Mouse (Mus musculus): Measurements from ENCODE around the gene Gabbr2. TPM values are rescaled to one million over a fixed set of nuclear protein-coding genes. Genes with fewer than 3 reads are reported as not detected.
A peak's percentile ranks its signal among the peaks of the same experiment; 100 is the strongest.

Gene Gabbr2
- polyA plus RNA-seq, 1 experiment from 2014 or later, result 0.54 TPM

DNA sequence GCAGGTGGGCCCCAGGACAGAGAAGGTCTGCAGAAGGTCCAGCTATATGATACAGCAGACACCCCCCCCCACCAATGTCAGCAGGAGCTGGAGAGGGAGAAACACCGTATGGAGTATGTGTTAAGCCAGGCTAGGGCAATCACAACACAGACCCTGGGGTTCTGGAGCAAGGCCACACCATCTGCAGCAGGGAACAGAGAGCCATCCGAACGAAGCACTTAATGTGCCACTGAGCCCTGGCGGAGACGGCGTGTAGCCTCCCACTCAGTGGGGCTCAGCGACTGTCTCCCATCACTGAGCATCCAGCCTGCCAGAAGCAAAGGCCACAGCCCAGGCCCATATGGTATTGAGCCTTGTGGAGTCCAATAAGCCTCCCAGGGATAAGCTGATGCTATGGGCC, 33.7 kb downstream of the Gabbr2 start:
- no peak overlapping the region for H3K9ac ChIP-seq (ENCODE audit: low read depth, low read length)
- no peak for ATAC-seq (ENCODE audit: low FRiP score)

DNA sequence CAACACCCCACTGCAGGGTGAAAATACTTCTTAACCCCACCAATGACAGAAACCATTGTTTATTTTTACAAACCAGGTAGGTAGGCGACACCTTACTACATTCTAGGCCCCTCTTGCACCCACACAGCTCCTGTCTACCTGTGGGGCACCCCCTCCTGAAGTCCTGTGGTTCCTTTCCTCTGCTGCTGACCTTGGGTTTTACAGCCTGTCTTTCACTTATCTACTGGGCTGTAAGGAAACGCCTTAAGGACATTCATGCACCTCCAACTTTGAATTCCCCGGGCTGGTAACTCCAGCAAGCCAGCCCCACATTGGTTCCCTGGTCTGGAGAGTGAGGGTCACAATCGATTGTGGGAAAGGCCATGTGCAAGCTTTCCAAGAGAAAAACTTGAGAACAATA, 34.7 kb downstream of the Gabbr2 start:
- no peak for ATAC-seq (ENCODE audit: low FRiP score)
- 76% methylated on average over 4 of the region's 4 CpGs for WGBS
- H3K4me2 ChIP-seq (replicated peaks; ENCODE audit: low read depth, low read length), result no peak overlapping the region

More for the DNA sequence above, 33.7 kb downstream of the Gabbr2 start:
- H3K27me3 ChIP-seq (ENCODE audit: control insufficient read depth, insufficient read depth, low read length), result no peaks in the 10 kb centered on the region
- DNase-seq (ENCODE audit: low spot score), result no peak
- H3K4me1 ChIP-seq (replicated peaks; ENCODE audit: control insufficient read depth, insufficient read depth, low read length), result no peaks in the 10 kb centered on the region
- H3K27ac ChIP-seq (ENCODE audit: low read depth, low read length), result no peak overlapping the region
- H3K9me3 ChIP-seq (ENCODE audit: control insufficient read depth, low read length), result no peaks in the 10 kb centered on the region
- no peak overlapping the region for H3K4me3 ChIP-seq (ENCODE audit: low read depth, low read length)
- H3K4me2 ChIP-seq (replicated peaks; ENCODE audit: low read depth, low read length), result no peak overlapping the region
- no peaks in the 10 kb centered on the region for H3K36me3 ChIP-seq (ENCODE audit: control insufficient read depth, insufficient read depth, low read length)
- WGBS, result 86% methylated on average over 7 of the region's 7 CpGs

DNA sequence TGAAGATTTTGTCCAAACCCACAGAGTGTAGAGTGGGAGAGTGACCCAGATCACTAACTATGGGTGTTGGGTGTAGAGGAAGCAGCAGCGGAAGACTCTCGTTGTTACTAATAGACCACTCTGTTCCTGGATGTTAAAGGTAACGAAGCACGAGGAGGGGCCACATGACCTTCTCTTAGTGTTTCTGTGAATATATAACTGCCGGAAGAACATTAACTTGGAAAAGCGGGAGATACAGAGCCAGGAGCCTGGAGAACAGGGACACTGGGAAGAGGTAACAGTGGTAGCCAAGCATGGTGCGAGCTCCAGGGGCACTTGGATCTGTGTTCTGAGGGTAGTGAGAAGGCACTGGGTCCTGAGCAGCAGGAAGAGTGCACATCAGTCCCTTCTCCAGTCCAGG, 38.7 kb downstream of the Gabbr2 start:
- WGBS, result 89% methylated on average over 7 of the region's 7 CpGs

More for the DNA sequence above, 34.7 kb downstream of the Gabbr2 start:
- no peak overlapping the region for H3K27ac ChIP-seq (ENCODE audit: low read depth, low read length)
- H3K4me1 ChIP-seq (replicated peaks; ENCODE audit: control insufficient read depth, insufficient read depth, low read length), result no peaks in the 10 kb centered on the region
- no peaks in the 10 kb centered on the region for H3K27me3 ChIP-seq (ENCODE audit: control insufficient read depth, insufficient read depth, low read length)
- no peak for DNase-seq (ENCODE audit: low spot score)
- H3K4me3 ChIP-seq (ENCODE audit: low read depth, low read length), result no peak overlapping the region
- no peak overlapping the region for H3K9ac ChIP-seq (ENCODE audit: low read depth, low read length)
- no peaks in the 10 kb centered on the region for H3K9me3 ChIP-seq (ENCODE audit: control insufficient read depth, low read length)
- H3K36me3 ChIP-seq (ENCODE audit: control insufficient read depth, insufficient read depth, low read length), result no peaks in the 10 kb centered on the region

DNA sequence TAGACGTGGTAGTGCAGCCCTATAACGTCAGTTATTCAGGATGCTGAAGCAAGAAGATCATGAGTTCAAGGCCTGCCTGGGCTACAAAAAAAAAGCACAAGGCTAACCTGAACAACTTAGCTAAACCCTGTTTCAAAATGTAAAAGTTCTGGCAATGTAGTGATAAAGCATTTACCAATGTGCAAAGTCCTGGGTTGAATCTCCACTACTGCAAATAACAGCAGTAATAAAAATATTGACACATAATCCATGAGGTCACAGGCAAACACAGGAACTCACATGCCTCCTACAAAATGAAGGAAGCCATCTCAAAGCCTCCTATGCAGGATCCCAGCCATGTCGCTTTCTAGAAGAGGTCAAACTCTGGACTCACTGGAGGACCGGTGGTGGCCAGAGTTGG, 39.1 kb downstream of the Gabbr2 start:
- no peak for ATAC-seq (ENCODE audit: low FRiP score)
- 88% methylated on average over 4 of the region's 4 CpGs for WGBS
- H3K4me3 ChIP-seq (ENCODE audit: low read depth, low read length), result no peak overlapping the region

More for the DNA sequence above, 38.7 kb downstream of the Gabbr2 start:
- Histone ChIP-seq H3K27me3 (ENCODE audit: control insufficient read depth, insufficient read depth, low read length) (no peaks in the 10 kb centered on the region), H3K27ac (ENCODE audit: low read depth, low read length) (no peak overlapping the region), H3K4me3 (ENCODE audit: low read depth, low read length) (no peak overlapping the region), H3K4me2 (replicated peaks; ENCODE audit: low read depth, low read length) (no peak overlapping the region), H3K9ac (ENCODE audit: low read depth, low read length) (no peak overlapping the region), H3K4me1 (replicated peaks; ENCODE audit: control insufficient read depth, insufficient read depth, low read length) (no peaks in the 10 kb centered on the region), H3K9me3 (ENCODE audit: control insufficient read depth, low read length) (no peaks in the 10 kb centered on the region), H3K36me3 (ENCODE audit: control insufficient read depth, insufficient read depth, low read length) (no peaks in the 10 kb centered on the region)
- no peak for ATAC-seq (ENCODE audit: low FRiP score)
- no peak for DNase-seq (ENCODE audit: low spot score)

DNA sequence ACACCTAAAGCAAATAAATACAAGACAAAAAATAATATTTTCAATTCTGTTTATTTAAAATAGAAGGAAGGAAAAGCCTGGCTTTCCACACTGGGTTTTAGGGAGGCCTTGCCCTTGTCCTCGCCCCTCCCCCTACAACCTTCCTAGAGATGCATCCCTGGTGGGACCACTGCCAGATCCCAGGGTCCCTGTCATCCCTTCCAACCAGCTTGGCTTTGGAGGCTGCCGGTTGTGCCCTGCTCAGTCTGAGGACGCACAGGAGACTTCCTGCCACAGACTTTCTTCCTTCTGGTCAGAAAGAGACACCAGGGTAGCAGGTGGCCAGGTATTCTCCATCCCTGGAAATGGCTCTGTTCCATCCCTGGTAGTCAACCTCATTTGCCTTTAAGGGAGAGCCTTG, 57.4 kb downstream of the Gabbr2 start:
- Histone ChIP-seq H3K4me1 (replicated peaks; ENCODE audit: control insufficient read depth, insufficient read depth, low read length) (no peaks in the 10 kb centered on the region), H3K9ac (ENCODE audit: low read depth, low read length) (no peak overlapping the region), H3K27me3 (ENCODE audit: control insufficient read depth, insufficient read depth, low read length) (no peaks in the 10 kb centered on the region), H3K9me3 (ENCODE audit: control insufficient read depth, low read length) (no peaks in the 10 kb centered on the region), H3K4me3 (ENCODE audit: low read depth, low read length) (no peak overlapping the region), H3K27ac (ENCODE audit: low read depth, low read length) (no peak overlapping the region), H3K36me3 (ENCODE audit: control insufficient read depth, insufficient read depth, low read length) (no peaks in the 10 kb centered on the region), H3K4me2 (replicated peaks; ENCODE audit: low read depth, low read length) (no peak overlapping the region)
- 74% methylated on average over 3 of the region's 3 CpGs for WGBS
- no peak for ATAC-seq (ENCODE audit: low FRiP score)
- no peak for DNase-seq (ENCODE audit: low spot score)

More for the DNA sequence above, 39.1 kb downstream of the Gabbr2 start:
- no peak for DNase-seq (ENCODE audit: low spot score)
- Histone ChIP-seq H3K36me3 (ENCODE audit: control insufficient read depth, insufficient read depth, low read length) (no peaks in the 10 kb centered on the region), H3K9ac (ENCODE audit: low read depth, low read length) (no peak overlapping the region), H3K4me2 (replicated peaks; ENCODE audit: low read depth, low read length) (no peak overlapping the region), H3K4me1 (replicated peaks; ENCODE audit: control insufficient read depth, insufficient read depth, low read length) (no peaks in the 10 kb centered on the region), H3K27ac (ENCODE audit: low read depth, low read length) (no peak overlapping the region), H3K9me3 (ENCODE audit: control insufficient read depth, low read length) (no peaks in the 10 kb centered on the region), H3K27me3 (ENCODE audit: control insufficient read depth, insufficient read depth, low read length) (no peaks in the 10 kb centered on the region)

DNA sequence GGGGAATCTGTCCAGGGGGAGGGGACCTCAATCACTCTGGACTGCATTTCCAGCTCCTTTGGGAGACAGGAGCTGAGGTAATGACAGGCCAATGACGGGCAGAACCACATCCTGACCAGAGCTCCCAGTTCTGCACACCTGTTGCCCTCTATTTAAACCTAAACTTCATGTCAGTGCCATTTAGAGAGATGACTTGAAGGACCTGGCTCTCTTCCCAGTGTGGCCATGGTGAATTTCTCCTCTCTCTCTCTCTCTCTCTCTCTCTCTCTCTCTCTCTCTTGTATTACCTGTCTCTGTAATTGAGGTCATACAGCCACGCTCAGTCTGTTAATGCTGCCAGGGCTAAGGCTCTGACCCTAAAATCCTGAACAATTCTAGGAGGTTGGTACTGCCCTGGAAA, 58.1 kb downstream of the Gabbr2 start:
- Histone ChIP-seq H3K4me2 (replicated peaks; ENCODE audit: low read depth, low read length) (no peak overlapping the region), H3K4me1 (replicated peaks; ENCODE audit: control insufficient read depth, insufficient read depth, low read length) (no peaks in the 10 kb centered on the region), H3K9ac (ENCODE audit: low read depth, low read length) (no peak overlapping the region), H3K9me3 (ENCODE audit: control insufficient read depth, low read length) (no peaks in the 10 kb centered on the region), H3K36me3 (ENCODE audit: control insufficient read depth, insufficient read depth, low read length) (no peaks in the 10 kb centered on the region), H3K27me3 (ENCODE audit: control insufficient read depth, insufficient read depth, low read length) (no peaks in the 10 kb centered on the region), H3K27ac (ENCODE audit: low read depth, low read length) (no peak overlapping the region), H3K4me3 (ENCODE audit: low read depth, low read length) (no peak overlapping the region)
- DNase-seq (ENCODE audit: low spot score), result no peak
- no peak for ATAC-seq (ENCODE audit: low FRiP score)
- 80% methylated on average over 2 of the region's 2 CpGs for WGBS

DNA sequence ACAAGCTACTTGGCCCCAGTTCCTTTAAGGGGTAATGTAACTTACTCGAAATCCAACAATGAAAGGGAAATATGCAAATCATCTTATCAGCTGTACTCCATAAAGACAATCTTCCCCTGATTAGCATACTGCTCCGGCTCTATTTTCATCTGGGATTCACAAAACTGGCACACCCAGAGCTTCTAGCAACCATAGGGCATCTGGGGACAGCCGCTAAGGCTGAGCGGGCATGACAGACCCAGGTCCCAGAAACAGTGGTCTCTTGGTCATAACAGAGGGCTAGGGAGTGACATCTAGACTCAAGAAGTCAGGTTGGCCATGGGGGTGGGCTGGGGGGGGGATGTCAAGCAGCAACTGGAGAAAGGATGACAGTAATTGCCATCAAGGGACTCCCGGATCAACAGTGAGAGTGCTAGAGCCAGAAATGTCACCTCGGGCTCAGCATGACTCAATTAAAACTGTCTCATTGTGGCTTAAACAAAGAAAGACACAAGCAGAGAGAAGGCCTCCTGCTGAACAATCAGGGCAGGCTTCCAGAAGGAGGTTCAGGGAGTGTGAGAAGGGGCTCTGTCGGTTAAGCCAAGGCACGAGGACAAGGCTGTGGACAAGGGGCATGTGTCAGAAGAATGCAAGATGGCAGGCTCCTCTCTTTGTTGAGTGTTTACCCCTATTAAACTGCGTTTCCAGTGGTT, 59.8 kb downstream of the Gabbr2 start:
- no peak overlapping the region for H3K9ac ChIP-seq (ENCODE audit: low read depth, low read length)
- no peak for ATAC-seq (ENCODE audit: low FRiP score)
- DNase-seq (ENCODE audit: low spot score), result no peak

DNA sequence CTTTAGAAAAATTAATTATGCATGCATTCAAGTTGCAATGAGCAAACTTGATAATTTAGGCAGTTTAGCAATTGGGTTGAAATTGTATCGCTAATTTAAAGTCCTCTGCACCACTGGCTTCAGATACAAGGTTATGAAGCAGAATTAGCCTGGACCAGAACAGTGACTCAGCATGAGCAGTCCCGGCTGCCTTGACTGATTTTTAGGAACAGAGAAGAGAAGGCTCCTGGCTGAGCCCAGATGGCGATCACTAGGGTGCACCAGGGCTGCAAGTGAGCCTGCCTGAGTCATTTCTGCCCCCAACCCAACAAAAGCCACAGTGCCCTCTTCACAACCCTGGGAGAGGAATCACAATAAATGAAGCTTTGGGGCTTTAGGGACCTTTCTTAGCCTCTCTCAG, 63.6 kb downstream of the Gabbr2 start:
- H3K9me3 ChIP-seq (ENCODE audit: control insufficient read depth, low read length), result no peaks in the 10 kb centered on the region
- no peak for ATAC-seq (ENCODE audit: low FRiP score)
- H3K9ac ChIP-seq (ENCODE audit: low read depth, low read length), result no peak overlapping the region
- H3K4me2 ChIP-seq (replicated peaks; ENCODE audit: low read depth, low read length), result no peak overlapping the region
- no peak overlapping the region for H3K27ac ChIP-seq (ENCODE audit: low read depth, low read length)
- H3K27me3 ChIP-seq (ENCODE audit: control insufficient read depth, insufficient read depth, low read length), result no peaks in the 10 kb centered on the region
- H3K4me1 ChIP-seq (replicated peaks; ENCODE audit: control insufficient read depth, insufficient read depth, low read length), result no peaks in the 10 kb centered on the region
- H3K36me3 ChIP-seq (ENCODE audit: control insufficient read depth, insufficient read depth, low read length), result no peaks in the 10 kb centered on the region
- no peak for DNase-seq (ENCODE audit: low spot score)
- H3K4me3 ChIP-seq (ENCODE audit: low read depth, low read length), result no peak overlapping the region
- 56% methylated on average over 3 of the region's 3 CpGs for WGBS

More for the DNA sequence above, 59.8 kb downstream of the Gabbr2 start:
- no peak overlapping the region for H3K4me3 ChIP-seq (ENCODE audit: low read depth, low read length)
- H3K27me3 ChIP-seq (ENCODE audit: control insufficient read depth, insufficient read depth, low read length), result no peaks in the 10 kb centered on the region
- H3K9me3 ChIP-seq (ENCODE audit: control insufficient read depth, low read length), result no peaks in the 10 kb centered on the region
- H3K27ac ChIP-seq (ENCODE audit: low read depth, low read length), result no peak overlapping the region
- no peaks in the 10 kb centered on the region for H3K36me3 ChIP-seq (ENCODE audit: control insufficient read depth, insufficient read depth, low read length)
- no peak overlapping the region for H3K4me2 ChIP-seq (replicated peaks; ENCODE audit: low read depth, low read length)
- WGBS, result 54% methylated on average over 9 of the region's 9 CpGs
- no peaks in the 10 kb centered on the region for H3K4me1 ChIP-seq (replicated peaks; ENCODE audit: control insufficient read depth, insufficient read depth, low read length)

DNA sequence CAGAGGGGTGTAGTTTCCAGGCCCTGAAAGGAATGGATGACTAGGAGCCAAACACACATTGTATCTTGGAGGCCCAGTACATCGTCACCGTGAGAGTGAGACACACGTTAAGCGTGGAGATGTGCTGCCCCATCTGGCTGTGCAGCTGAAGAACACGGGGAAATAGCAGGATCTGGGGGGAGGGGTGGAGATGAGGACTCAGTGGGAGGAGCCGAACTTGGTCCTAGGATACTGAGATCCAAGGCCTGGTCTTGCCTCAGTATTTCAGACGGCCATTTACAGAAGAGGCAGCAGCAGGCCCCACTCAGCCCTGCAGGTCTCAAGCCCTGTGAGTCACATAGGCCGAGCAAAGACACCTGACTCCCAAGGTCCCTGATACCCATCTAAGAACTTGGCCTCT, 72.5 kb downstream of the Gabbr2 start:
- 54% methylated on average over 8 of the region's 8 CpGs for WGBS
- Histone ChIP-seq H3K4me2 (replicated peaks; ENCODE audit: low read depth, low read length) (no peak overlapping the region), H3K4me3 (ENCODE audit: low read depth, low read length) (no peak overlapping the region), H3K27me3 (ENCODE audit: control insufficient read depth, insufficient read depth, low read length) (no peaks in the 10 kb centered on the region), H3K27ac (ENCODE audit: low read depth, low read length) (no peak overlapping the region), H3K4me1 (replicated peaks; ENCODE audit: control insufficient read depth, insufficient read depth, low read length) (0 out of 2 replicates have a peak, but pooled peaks cover 2% of the 10 kb centered on the region), H3K9me3 (ENCODE audit: control insufficient read depth, low read length) (no peaks in the 10 kb centered on the region), H3K36me3 (ENCODE audit: control insufficient read depth, insufficient read depth, low read length) (no peaks in the 10 kb centered on the region), H3K9ac (ENCODE audit: low read depth, low read length) (no peak overlapping the region)
- no peak for ATAC-seq (ENCODE audit: low FRiP score)
- peak; percentile 50 for DNase-seq (ENCODE audit: low spot score)

Data from hindbrain, embryonic 11.5 days (tissue).